Mouse (Mus musculus): ENCODE data around the gene Btn2a2.

DNA sequence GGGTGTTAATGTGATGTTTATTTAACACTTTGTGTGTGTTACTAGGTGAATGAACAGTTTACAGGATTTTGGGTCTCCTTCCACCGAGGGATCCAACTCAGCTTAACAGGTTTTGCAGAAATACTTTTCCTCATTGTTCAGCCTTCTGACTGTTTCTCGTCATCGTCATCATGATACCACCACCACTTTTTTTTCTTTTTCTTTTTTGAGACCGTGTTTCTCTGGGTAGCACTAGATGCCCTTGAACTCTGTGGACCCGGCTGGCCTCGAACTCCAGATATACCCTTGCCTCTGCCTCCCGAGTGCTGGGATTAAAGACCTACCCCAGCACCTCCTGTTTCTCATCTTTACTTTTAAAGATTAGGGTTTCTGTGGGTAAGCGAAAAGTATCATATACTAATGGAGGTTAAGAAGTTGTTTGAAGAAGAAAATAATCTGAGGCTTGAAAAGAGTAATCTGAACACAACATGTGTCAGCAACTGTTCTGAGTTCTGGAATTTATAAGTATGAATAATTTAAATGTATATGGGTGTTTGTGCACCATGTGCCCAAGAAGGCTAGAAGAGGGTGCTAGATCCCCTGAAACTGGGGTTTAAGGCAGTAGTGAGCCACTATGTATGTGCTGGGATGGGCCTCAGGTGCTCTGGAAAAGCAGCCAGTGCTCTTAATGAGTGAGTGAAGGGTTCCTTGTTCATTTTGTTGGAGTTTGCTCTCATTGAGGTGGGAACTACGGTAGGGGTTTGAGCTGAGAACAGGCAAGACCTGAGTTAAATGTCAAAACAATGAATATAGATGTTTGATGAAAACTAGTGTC, 43.8 kb upstream of the Btn2a2 start:
- TF ChIP-seq CTCF (conservative IDR thresholded peaks at IDR 0.05; ENCODE audit: low read length), result no peak
- TF ChIP-seq NANOG (IDR thresholded peaks at IDR 0.05; ENCODE audit: borderline replicate concordance, low read length), result no peak

All from E14TG2a.4 (cell line).